ENCODE assay signal across 29 mouse cellular contexts in the genomic region with DNA sequence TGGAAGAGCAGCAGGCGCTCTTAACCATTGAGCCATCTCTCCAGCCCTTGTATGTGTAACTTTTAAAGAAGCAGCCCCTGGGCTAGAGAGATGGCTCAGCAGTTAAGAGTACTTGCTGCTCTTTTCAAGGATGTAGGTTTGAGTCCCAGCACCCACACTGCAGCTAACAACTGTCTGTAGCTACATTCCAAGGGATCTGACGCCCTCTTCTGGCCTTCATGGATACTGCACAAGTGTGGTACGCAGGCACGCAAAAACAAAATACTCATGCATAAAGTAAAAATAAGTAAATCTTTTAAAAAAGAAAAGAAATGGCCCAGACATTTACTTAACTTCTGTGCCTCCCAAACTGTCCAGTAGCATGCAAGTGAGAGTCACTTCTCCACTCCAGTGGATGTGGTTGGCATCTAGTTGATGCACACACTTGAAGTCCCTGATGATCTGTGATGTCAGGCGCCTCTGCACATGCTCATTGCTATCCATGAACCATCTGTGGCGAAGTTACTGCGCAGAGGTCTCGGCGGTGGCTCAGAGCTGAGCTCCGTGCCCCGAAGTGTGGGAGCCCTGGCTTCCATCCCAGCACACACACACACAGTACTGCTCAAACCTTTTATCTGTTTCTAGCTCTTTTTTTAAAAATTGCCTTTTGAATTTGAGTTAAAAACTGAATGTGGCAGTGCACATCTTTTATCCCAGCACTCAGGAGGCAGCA. TPM values are rescaled to one million over a fixed set of nuclear protein-coding genes. Genes with fewer than 3 reads are reported as not detected.
A peak's percentile ranks its signal among the peaks of the same experiment; 100 is the strongest.
DNase-seq lines count a peak whose midpoint lies in the region; ATAC-seq and TF ChIP-seq lines count a peak whose summit lies in the region.
"Had no signal": no experiment of that assay in that cellular context is flagged by ENCODE, and none has a peak within 500 bp of the region (broad histone marks: within the 10 kb centered on the region; RNA-seq: fewer than 3 reads in every experiment).

No protein-coding gene starts in this region.

- WGBS in forebrain, postnatal 0 days = 86% methylated on average over 11 of the region's 11 CpGs
- 86% methylated on average over 11 of the region's 11 CpGs for WGBS in forebrain, embryonic 14.5 days
- WGBS in midbrain, embryonic 11.5 days = 89% methylated on average over 11 of the region's 11 CpGs
- 89% methylated on average over 11 of the region's 11 CpGs for WGBS in midbrain, embryonic 15.5 days

- no peak overlapping the region for H3K27ac ChIP-seq in forebrain, postnatal 0 days (ENCODE audit: low read depth, low read length)
- no peak overlapping the region for H3K27ac ChIP-seq in forebrain, embryonic 14.5 days (ENCODE audit: low read depth, low read length)
- H3K27ac ChIP-seq in midbrain, embryonic 11.5 days (ENCODE audit: low read depth, low read length) = no peak overlapping the region
- H3K27ac ChIP-seq in midbrain, embryonic 15.5 days = no peak overlapping the region
- H3K27ac ChIP-seq: forebrain, embryonic 10.5 days; gastrocnemius, adult 2 months; hindbrain, embryonic 15.5 days; midbrain, embryonic 12.5 days; neural tube, embryonic 13.5 days had no signal

- DNase-seq in forebrain, postnatal 0 days = no peak
- no peak for DNase-seq in forebrain, embryonic 14.5 days (ENCODE audit: low spot score)
- DNase-seq in midbrain, embryonic 11.5 days (ENCODE audit: low spot score, missing footprints) = peak; percentile 31
- peak; percentile 28 for DNase-seq in brain, adult 2 months (ENCODE audit: low read depth, low spot score)
- DNase-seq in layer of hippocampus, adult 9-11 months = peak; percentile 47
- DNase-seq in lung, postnatal 14 days = no peak
- DNase-seq: adrenal gland, adult 8-10 months; cerebellum, postnatal 25 days; embryo, embryonic 11 days; gastrocnemius, adult 2 months; heart, postnatal 36 days; lung, embryonic 14.5 days; lung, postnatal 4 days; right cerebral cortex, postnatal 14 days; spleen, adult 18-20 months; thymus, adult 2 months had no signal

- peak; percentile 34; the same call in 1 of the 2 replicates for ATAC-seq in forebrain, postnatal 0 days
- ATAC-seq in forebrain, embryonic 14.5 days = no peak
- no peak for ATAC-seq in midbrain, embryonic 11.5 days (ENCODE audit: low FRiP score)
- ATAC-seq in midbrain, embryonic 15.5 days (replicated peaks) = no peak
- ATAC-seq in megakaryocyte, adult 5-6 weeks (ENCODE audit: poor library complexity, severe bottlenecking) = no peak
- ATAC-seq: intestine, postnatal 0 days had no signal

- H3K27me3 ChIP-seq in forebrain, postnatal 0 days (ENCODE audit: insufficient read depth, low read length) = peaks cover 3% of the 10 kb centered on the region; the same call in 1 of the 2 replicates
- H3K27me3 ChIP-seq in forebrain, embryonic 14.5 days (replicated peaks; ENCODE audit: control insufficient read depth, insufficient read depth, low read length) = peaks cover 4% of the 10 kb centered on the region; the same call in 1 of the 2 replicates
- H3K27me3 ChIP-seq in midbrain, embryonic 11.5 days (ENCODE audit: control insufficient read depth, insufficient read depth, low read length) = no peaks in the 10 kb centered on the region; the same call in 1 of the 2 replicates
- H3K27me3 ChIP-seq in midbrain, embryonic 15.5 days (replicated peaks) = 0 out of 2 replicates have a peak, but pooled peaks cover 16% of the 10 kb centered on the region

- no peak overlapping the region for H3K9ac ChIP-seq in forebrain, postnatal 0 days
- no peak overlapping the region for H3K9ac ChIP-seq in forebrain, embryonic 14.5 days (ENCODE audit: low read length)
- no peak overlapping the region for H3K9ac ChIP-seq in midbrain, embryonic 11.5 days (ENCODE audit: low read length)
- no peak overlapping the region for H3K9ac ChIP-seq in midbrain, embryonic 15.5 days
- H3K9ac ChIP-seq: heart, embryonic 12.5 days; hindbrain, embryonic 15.5 days; lung, embryonic 14.5 days; midbrain, embryonic 12.5 days; neural tube, embryonic 13.5 days had no signal

- no peak overlapping the region for H3K4me2 ChIP-seq in forebrain, postnatal 0 days (ENCODE audit: low read depth)
- H3K4me2 ChIP-seq in forebrain, embryonic 14.5 days (ENCODE audit: low read length) = no peak overlapping the region
- H3K4me2 ChIP-seq in midbrain, embryonic 11.5 days = no peak overlapping the region
- no peak overlapping the region for H3K4me2 ChIP-seq in midbrain, embryonic 15.5 days
- H3K4me2 ChIP-seq: heart, embryonic 12.5 days; hindbrain, embryonic 15.5 days; liver, embryonic 11.5 days; lung, embryonic 14.5 days; midbrain, embryonic 12.5 days; neural tube, embryonic 13.5 days had no signal

- TF ChIP-seq CTCF in forebrain, postnatal 0 days (IDR thresholded peaks at IDR 0.05; ENCODE audit: low read depth) = no peak

- no peaks in the 10 kb centered on the region for H3K4me1 ChIP-seq in forebrain, postnatal 0 days (ENCODE audit: insufficient read depth)
- peaks cover 3% of the 10 kb centered on the region; the same call in 1 of the 2 replicates for H3K4me1 ChIP-seq in forebrain, embryonic 14.5 days (ENCODE audit: control insufficient read depth, insufficient read depth, low read length)
- H3K4me1 ChIP-seq in midbrain, embryonic 11.5 days (ENCODE audit: control insufficient read depth, insufficient read depth, low read length) = peaks cover 19% of the 10 kb centered on the region
- H3K4me1 ChIP-seq in midbrain, embryonic 15.5 days = peaks cover 20% of the 10 kb centered on the region

- H3K36me3 ChIP-seq in forebrain, postnatal 0 days (ENCODE audit: insufficient read depth) = no peaks in the 10 kb centered on the region
- H3K36me3 ChIP-seq in forebrain, embryonic 14.5 days (ENCODE audit: control insufficient read depth, insufficient read depth, low read length) = no peaks in the 10 kb centered on the region
- H3K36me3 ChIP-seq in midbrain, embryonic 11.5 days (ENCODE audit: control insufficient read depth, insufficient read depth, low read length) = no peaks in the 10 kb centered on the region
- H3K36me3 ChIP-seq in midbrain, embryonic 15.5 days (replicated peaks) = no peaks in the 10 kb centered on the region
- H3K36me3 ChIP-seq: forebrain, embryonic 10.5 days; heart, embryonic 12.5 days; hindbrain, embryonic 15.5 days; midbrain, embryonic 12.5 days; neural tube, embryonic 13.5 days had no signal

- H3K9me3 ChIP-seq in forebrain, postnatal 0 days (ENCODE audit: low read length) = no peaks in the 10 kb centered on the region
- no peaks in the 10 kb centered on the region for H3K9me3 ChIP-seq in forebrain, embryonic 14.5 days (replicated peaks; ENCODE audit: control insufficient read depth, low read length)
- no peaks in the 10 kb centered on the region for H3K9me3 ChIP-seq in midbrain, embryonic 11.5 days (ENCODE audit: control insufficient read depth, low read length)
- no peaks in the 10 kb centered on the region for H3K9me3 ChIP-seq in midbrain, embryonic 15.5 days
- H3K9me3 ChIP-seq: forebrain, embryonic 10.5 days; hindbrain, embryonic 15.5 days; midbrain, embryonic 12.5 days; neural tube, embryonic 13.5 days had no signal

- no peak overlapping the region for H3K4me3 ChIP-seq in forebrain, postnatal 0 days (ENCODE audit: low read depth, low read length)
- H3K4me3 ChIP-seq in forebrain, embryonic 14.5 days (ENCODE audit: low read depth, low read length) = no peak overlapping the region
- H3K4me3 ChIP-seq in midbrain, embryonic 11.5 days (ENCODE audit: low read depth, low read length) = no peak overlapping the region
- H3K4me3 ChIP-seq in midbrain, embryonic 15.5 days = no peak overlapping the region
- H3K4me3 ChIP-seq: forebrain, embryonic 10.5 days; gastrocnemius, adult 2 months; heart, embryonic 12.5 days; hindbrain, embryonic 15.5 days; midbrain, embryonic 12.5 days; neural tube, embryonic 13.5 days had no signal

RNA-seq across cellular contexts. Expression of a gene that starts 59.0 kb away (rescaled TPM):
- not detected in 2 replicates for total RNA-seq in forebrain, postnatal 0 days (2014; rRNA removed)
- not detected in 2 replicates for polyA plus RNA-seq in forebrain, postnatal 0 days (2015; fragmentation: Nextera tagmentation; extraction: Ambion mirVana)
- not detected in 2 replicates for polyA plus RNA-seq in forebrain, embryonic 14.5 days (2014; fragmentation: Nextera tagmentation; extraction: Ambion mirVana)
- 0.40 and 0.48 TPM in 2 replicates for polyA plus RNA-seq in midbrain, embryonic 11.5 days (2014; fragmentation: Nextera tagmentation; extraction: Ambion mirVana)
- polyA plus RNA-seq in midbrain, embryonic 15.5 days (2015; fragmentation: Nextera tagmentation; extraction: Ambion mirVana) = 0.33 TPM in 1 of 2 replicates, not detected in the other
- total RNA-seq in megakaryocyte, adult 5-6 weeks (2015) = not detected in 2 replicates
- not detected in 2 replicates for total RNA-seq in megakaryocyte, adult 5-6 weeks (2017)
- total RNA-seq: adrenal gland, adult 8-10 months; gastrocnemius, adult 2 months; heart, postnatal 36 days; layer of hippocampus, postnatal 25 days; left cerebral cortex, postnatal 36 days had no signal
- polyA plus RNA-seq: forebrain, embryonic 10.5 days; gonadal fat pad, adult 2 months; heart, embryonic 12.5 days; intestine, postnatal 0 days; kidney, embryonic 16.5 days; liver, embryonic 11.5 days; lung, embryonic 14.5 days; thymus, adult 2 months had no signal

Comparison
In these comparisons a context has a peak if more than half of its experiments do, and no peak if none do; other contexts are left out.
1. DNase-seq: peak in midbrain, embryonic 11.5 days (single experiment), brain, adult 2 months (single experiment) and layer of hippocampus, adult 9-11 months (single experiment); none in forebrain, postnatal 0 days (single experiment), forebrain, embryonic 14.5 days (single experiment) and lung, postnatal 14 days (single experiment).